Mouse (Mus musculus) intestine, embryonic 16.5 days (tissue): ENCODE data around the gene Fcmr. TPM values are rescaled to one million over a fixed set of nuclear protein-coding genes. Genes with fewer than 3 reads are reported as not detected.

Source experiments
- ATAC-seq: fragments of 200-750 bp; cut with Nextera tagmentation; 2 replicates; pipeline ENCODE4 v1.8.0; 2017; ENCODE audit warnings: moderate TSS enrichment, moderate library complexity
- H3K27ac ChIP-seq: fragments of 300-500 bp; sonication (generic); 2 replicates; pipeline ENCODE4 v1.5.1; 2014; ENCODE audit warnings: mild to moderate bottlenecking, low read length
- H3K27me3 ChIP-seq: fragments of 300-500 bp; sonication (generic); replicated peaks from 2 replicates; pipeline ENCODE4 v1.6.1; 2014; ENCODE audit warnings: low read length, control low read depth, mixed read lengths; ENCODE audit not compliant: control insufficient read depth, insufficient read depth
- H3K36me3 ChIP-seq: fragments of 300-500 bp; sonication (generic); 2 replicates; pipeline ENCODE4 v1.6.1; 2014; ENCODE audit warnings: low read length, control low read depth; ENCODE audit not compliant: control insufficient read depth, insufficient read depth
- H3K4me1 ChIP-seq: fragments of 300-500 bp; sonication (generic); 2 replicates; pipeline ENCODE4 v1.6.1; 2014; ENCODE audit warnings: low read length, control low read depth, mixed read lengths; ENCODE audit not compliant: control insufficient read depth, insufficient read depth
- H3K4me2 ChIP-seq: fragments of 300-500 bp; sonication (generic); 2 replicates; pipeline ENCODE4 v1.6.1; 2014; ENCODE audit warnings: low read depth, low read length, control low read depth
- H3K4me3 ChIP-seq: fragments of 300-500 bp; sonication (generic); 2 replicates; pipeline ENCODE4 v1.5.1; 2014; ENCODE audit warnings: mild to moderate bottlenecking, low read length
- H3K9ac ChIP-seq: fragments of 300-500 bp; sonication (generic); 2 replicates; pipeline ENCODE4 v1.6.1; 2014; ENCODE audit warnings: low read depth, low read length
- H3K9me3 ChIP-seq: fragments of 300-500 bp; sonication (generic); 2 replicates; pipeline ENCODE4 v1.6.1; 2016; ENCODE audit warnings: low read length, control low read depth; ENCODE audit not compliant: control insufficient read depth
- WGBS: fragments of 180-500 bp; shearing (Covaris S2); extraction: QIAGEN DNeasy Blood & Tissue Kit; methylation state at CpG from one replicate; pipeline ENCODE4 v1.1.7; 2014; 5-methylcytosine and 5-hydroxymethylcytosine counted together
- polyA plus RNA-seq: library from polyadenylated mRNA; unstranded; fragments of >200 nt; fragmentation: Nextera tagmentation; extraction: Ambion mirVana; gene quantifications from 2 replicates; pipeline ENCODE4 v1.2.1, GENCODE M21; 2015

The Fcmr gene
- polyA plus RNA-seq, 1 experiment from 2014 or later = 4.3 TPM

DNA sequence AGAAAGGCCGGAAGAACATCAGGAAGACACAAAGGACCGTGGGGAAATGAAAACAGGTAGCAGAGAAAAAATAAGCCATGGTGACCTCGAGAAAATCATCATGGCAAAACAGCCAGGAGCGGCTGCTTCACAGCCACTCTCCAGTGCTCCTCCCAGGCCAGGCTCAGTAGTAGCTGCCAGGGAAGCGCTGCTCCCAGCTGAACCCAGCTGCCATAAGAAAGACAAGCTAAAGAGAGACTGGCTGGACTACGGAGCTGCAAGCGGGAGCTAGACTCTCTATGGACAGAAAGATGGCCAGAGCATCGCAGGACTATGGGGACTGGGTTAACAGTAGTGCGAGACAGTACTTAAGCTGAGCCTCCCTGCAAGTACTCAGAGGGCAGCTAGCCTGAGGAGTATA lies 10.7 kb upstream of the Fcmr start:
- Histone ChIP-seq H3K27me3 (no peaks in the 10 kb centered on the region), H3K36me3 (no peaks in the 10 kb centered on the region), H3K9me3 (no peaks in the 10 kb centered on the region), H3K4me3 (no peak overlapping the region), H3K4me1 (peaks cover 8% of the 10 kb centered on the region; the same call in 1 of the 2 replicates), H3K27ac (no peak overlapping the region), H3K4me2 (no peak overlapping the region), H3K9ac (no peak overlapping the region)
- peak; percentile 56; the same call in 1 of the 2 replicates for ATAC-seq
- WGBS = 76% methylated on average over 9 of the region's 9 CpGs

GRCm38 (mm10) chr1:130855723-130856122 lies 9.7 kb upstream of the Fcmr start:
- 85% methylated on average over 2 of the region's 2 CpGs for whole genome bisulfite sequencing
- Histone ChIP-seq H3K4me3 (no peak overlapping the region), H3K4me2 (no peak overlapping the region), H3K36me3 (no peaks in the 10 kb centered on the region), H3K9ac (no peak overlapping the region), H3K9me3 (no peaks in the 10 kb centered on the region), H3K27ac (no peak overlapping the region), H3K4me1 (peaks cover 8% of the 10 kb centered on the region; the same call in 1 of the 2 replicates), H3K27me3 (no peaks in the 10 kb centered on the region)
- no peak for ATAC-seq

DNA sequence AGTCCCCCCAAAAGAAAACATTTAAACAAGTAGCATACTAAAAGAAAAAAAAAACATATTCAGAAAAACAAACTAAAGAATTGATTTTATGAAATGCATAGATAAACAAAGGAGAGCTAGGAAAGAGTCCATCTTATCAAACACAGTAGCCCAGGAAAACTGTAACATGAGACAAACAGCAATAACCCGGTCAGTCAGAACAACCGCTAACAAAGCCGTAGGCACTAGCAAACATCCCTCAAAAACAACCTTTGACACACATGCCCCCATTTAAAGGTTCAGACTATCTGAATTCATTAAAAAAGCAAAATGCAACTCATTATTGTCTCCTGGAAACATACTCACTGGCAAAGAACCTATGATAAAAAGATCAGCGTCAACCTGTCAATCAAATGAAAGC lies 8.0 kb upstream of the Fcmr start:
- Histone ChIP-seq H3K4me3 (no peak overlapping the region), H3K4me1 (peaks cover 8% of the 10 kb centered on the region; the same call in 1 of the 2 replicates), H3K4me2 (no peak overlapping the region), H3K9me3 (no peaks in the 10 kb centered on the region), H3K27ac (no peak overlapping the region), H3K9ac (no peak overlapping the region), H3K36me3 (no peaks in the 10 kb centered on the region), H3K27me3 (no peaks in the 10 kb centered on the region)
- ATAC-seq = no peak
- WGBS = 65% methylated on average over 4 of the region's 4 CpGs

- Histone ChIP-seq H3K4me1 (no peaks in the 10 kb centered on the region), H3K27me3 (no peaks in the 10 kb centered on the region), H3K4me2 (no peak overlapping the region), H3K9me3 (no peaks in the 10 kb centered on the region), H3K36me3 (no peaks in the 10 kb centered on the region), H3K4me3 (no peak overlapping the region), H3K9ac (no peak overlapping the region), H3K27ac (no peak overlapping the region)
- WGBS = 84% methylated on average over 4 of the region's 4 CpGs
- peak; percentile 23; the same call in 1 of the 2 replicates for ATAC-seq
These were observed 1.2 kb upstream of the Fcmr start for GRCm38 (mm10) chr1:130864238-130864637.

DNA sequence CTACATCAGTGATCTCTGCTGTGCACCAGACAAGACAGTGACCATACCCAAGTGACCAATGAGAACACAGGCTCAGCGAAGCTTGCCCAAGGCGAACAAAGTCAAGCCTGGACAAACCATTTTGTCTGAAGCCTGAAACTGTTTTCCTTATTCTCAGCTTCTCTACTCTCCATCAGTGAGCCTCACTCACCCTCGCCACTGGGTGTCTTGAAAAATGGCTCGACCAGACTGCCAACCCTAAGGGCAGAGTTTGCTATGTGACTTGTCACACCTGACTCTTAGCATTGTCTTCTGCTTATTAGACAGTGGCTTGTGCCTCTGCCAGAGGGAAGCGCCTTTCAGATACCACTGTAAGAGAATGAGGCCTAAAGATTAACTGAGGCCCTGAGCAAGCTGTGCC lies 728 bp upstream of the Fcmr start:
- no peaks in the 10 kb centered on the region for H3K9me3 ChIP-seq
- no peak overlapping the region for H3K9ac ChIP-seq
- no peak overlapping the region for H3K4me2 ChIP-seq
- H3K4me1 ChIP-seq = no peaks in the 10 kb centered on the region
- H3K36me3 ChIP-seq = no peaks in the 10 kb centered on the region
- 91% methylated on average over 5 of the region's 5 CpGs for WGBS
- no peak for ATAC-seq
- H3K27ac ChIP-seq = no peak overlapping the region
- H3K27me3 ChIP-seq = no peaks in the 10 kb centered on the region
- no peak overlapping the region for H3K4me3 ChIP-seq

- Histone ChIP-seq H3K27me3 (peaks cover 3% of the 10 kb centered on the region; the same call in 1 of the 2 replicates), H3K4me2 (no peak overlapping the region), H3K4me3 (no peak overlapping the region), H3K27ac (no peak overlapping the region), H3K9me3 (no peaks in the 10 kb centered on the region), H3K36me3 (no peaks in the 10 kb centered on the region), H3K9ac (no peak overlapping the region), H3K4me1 (0 out of 2 replicates have a peak, but pooled peaks cover 2% of the 10 kb centered on the region)
- ATAC-seq = no peak
- WGBS = 88% methylated on average over 2 of the region's 2 CpGs
These were observed 7.4 kb downstream of the Fcmr start for GRCm38 (mm10) chr1:130872912-130873311.

GRCm38 (mm10) chr1:130875139-130875538 lies 9.7 kb downstream of the Fcmr start:
- WGBS = 36% methylated on average over 3 of the region's 3 CpGs
- no peak overlapping the region for H3K4me3 ChIP-seq
- no peak overlapping the region for H3K9ac ChIP-seq
- ATAC-seq = 0 out of 2 replicates have a peak, but pooled peaks have one; percentile 31
- 0 out of 2 replicates have a peak, but pooled peaks cover 3% of the 10 kb centered on the region for H3K4me1 ChIP-seq
- no peak overlapping the region for H3K4me2 ChIP-seq
- H3K36me3 ChIP-seq = no peaks in the 10 kb centered on the region
- H3K27ac ChIP-seq = no peak overlapping the region
- H3K27me3 ChIP-seq = peaks cover 9% of the 10 kb centered on the region; the same call in 1 of the 2 replicates
- no peaks in the 10 kb centered on the region for H3K9me3 ChIP-seq

GRCm38 (mm10) chr1:130875910-130876309 lies 10.4 kb downstream of the Fcmr start:
- H3K4me3 ChIP-seq = no peak overlapping the region
- no peaks in the 10 kb centered on the region for H3K9me3 ChIP-seq
- H3K27me3 ChIP-seq = peaks cover 9% of the 10 kb centered on the region; the same call in 1 of the 2 replicates
- H3K36me3 ChIP-seq = no peaks in the 10 kb centered on the region
- 0 out of 2 replicates have a peak, but pooled peaks cover 3% of the 10 kb centered on the region for H3K4me1 ChIP-seq
- ATAC-seq = no peak
- no peak overlapping the region for H3K4me2 ChIP-seq
- 85% methylated on average over 3 of the region's 3 CpGs for WGBS
- no peak overlapping the region for H3K9ac ChIP-seq
- no peak overlapping the region for H3K27ac ChIP-seq

GRCm38 (mm10) chr1:130876931-130877509 lies 11.6 kb downstream of the Fcmr start:
- no peak overlapping the region for H3K4me2 ChIP-seq
- ATAC-seq = no peak
- no peak overlapping the region for H3K9ac ChIP-seq
- no peaks in the 10 kb centered on the region for H3K36me3 ChIP-seq
- H3K27me3 ChIP-seq = peaks cover 9% of the 10 kb centered on the region; the same call in 1 of the 2 replicates
- no peak overlapping the region for H3K27ac ChIP-seq
- 0 out of 2 replicates have a peak, but pooled peaks cover 3% of the 10 kb centered on the region for H3K4me1 ChIP-seq
- 18% methylated on average over 3 of the region's 3 CpGs for WGBS
- no peak overlapping the region for H3K4me3 ChIP-seq
- H3K9me3 ChIP-seq = no peaks in the 10 kb centered on the region
